Mouse (Mus musculus) stomach, postnatal 0 days (tissue): Measurements from ENCODE around the gene Ttc9. TPM values are rescaled to one million over a fixed set of nuclear protein-coding genes. Genes with fewer than 3 reads are reported as not detected.

ENCODE experiments used
- ATAC-seq: fragments of 200-750 bp; cut with Nextera tagmentation; 2 replicates; pipeline ENCODE4 v1.8.0; 2017; ENCODE audit not compliant: low FRiP score, low TSS enrichment
- DNase-seq: peaks from one replicate; pipeline ENCODE4 v3.0.0-alpha.2; 2016; ENCODE audit warnings: low spot score
- H3K27ac ChIP-seq: fragments of 300-500 bp; sonication (generic); replicated peaks from 2 replicates; pipeline ENCODE4 v1.5.1; 2014; ENCODE audit warnings: mild to moderate bottlenecking, control low read depth
- H3K27me3 ChIP-seq: fragments of 300-500 bp; sonication (generic); 2 replicates; pipeline ENCODE4 v1.6.1; 2014; ENCODE audit warnings: low read length; ENCODE audit not compliant: control insufficient read depth, insufficient read depth
- H3K36me3 ChIP-seq: fragments of 300-500 bp; sonication (generic); 2 replicates; pipeline ENCODE4 v1.6.1; 2014; ENCODE audit warnings: low read length, mixed read lengths; ENCODE audit not compliant: control insufficient read depth, insufficient read depth
- H3K4me1 ChIP-seq: fragments of 300-500 bp; sonication (generic); replicated peaks from 2 replicates; pipeline ENCODE4 v1.6.1; 2014; ENCODE audit warnings: antibody characterized with exemption; ENCODE audit not compliant: control insufficient read depth, insufficient read depth
- H3K4me2 ChIP-seq: fragments of 300-500 bp; sonication (generic); replicated peaks from 2 replicates; pipeline ENCODE4 v1.6.1; 2014; ENCODE audit warnings: low read depth, mild to moderate bottlenecking, control low read depth, moderate library complexity
- H3K4me3 ChIP-seq: fragments of 300-500 bp; sonication (generic); 2 replicates; pipeline ENCODE4 v1.5.1; 2014; ENCODE audit warnings: low read depth, low read length, control low read depth
- H3K9ac ChIP-seq: fragments of 300-500 bp; sonication (generic); 2 replicates; pipeline ENCODE4 v1.6.1; 2014; ENCODE audit warnings: mild to moderate bottlenecking, low read length, control low read depth, mixed read lengths
- H3K9me3 ChIP-seq: fragments of 300-500 bp; sonication (generic); 2 replicates; pipeline ENCODE4 v1.6.1; 2016; ENCODE audit warnings: low read length; ENCODE audit not compliant: control insufficient read depth
- CTCF ChIP-seq: IDR thresholded peaks from 2 replicates; pipeline ENCODE4 v1.5.1; 2016; ENCODE audit warnings: antibody characterized with exemption, low read depth, mild to moderate bottlenecking, moderate library complexity
- EP300 ChIP-seq: optimal IDR thresholded peaks from 2 replicates; pipeline ENCODE3; 2016; ENCODE audit warnings: antibody characterized with exemption
- WGBS: fragments of 180-500 bp; shearing (Covaris S2); extraction: QIAGEN DNeasy Blood & Tissue Kit; methylation state at CpG from one replicate; pipeline ENCODE4 v1.1.7; 2014; 5-methylcytosine and 5-hydroxymethylcytosine counted together
- polyA plus RNA-seq: library from polyadenylated mRNA; unstranded; fragments of >200 nt; fragmentation: Nextera tagmentation; extraction: Ambion mirVana; gene quantifications from 2 replicates; pipeline ENCODE4 v1.2.1, GENCODE M21; 2015

The Ttc9 gene
- polyA plus RNA-seq = 4.4 and 5.5 TPM in 2 replicates

GRCm38 (mm10) chr12:81630915-81631660, at the start of gene Ttc9:
Ttc9 (plus strand) TSS chr12:81631249.
- Histone ChIP-seq H3K36me3 (no peaks in the 10 kb centered on the region), H3K4me1 (0 out of 2 replicates have a peak, but pooled peaks cover 2% of the 10 kb centered on the region), H3K4me3 (peak within 1 kb of the TSS; percentile 61), H3K27me3 (no peaks in the 10 kb centered on the region), H3K9me3 (no peaks in the 10 kb centered on the region), H3K4me2 (peak within 1 kb of the TSS; percentile 89), H3K9ac (peak within 1 kb of the TSS; percentile 63), H3K27ac (peak within 1 kb of the TSS; percentile 63)
- DNase-seq = peak; percentile 82
- under 1% methylated on average over 69 of the region's 82 CpGs for WGBS
- peak; percentile 79 for ATAC-seq
- no peak for TF ChIP-seq EP300
- no peak for TF ChIP-seq CTCF

- Histone ChIP-seq H3K36me3 (no peaks in the 10 kb centered on the region), H3K9ac (peak within 1 kb of the TSS; percentile 81), H3K4me2 (peak within 1 kb of the TSS; percentile 58), H3K9me3 (no peaks in the 10 kb centered on the region), H3K4me1 (peaks cover 4% of the 10 kb centered on the region; the same call in 1 of the 2 replicates), H3K4me3 (peak within 1 kb of the TSS; percentile 82), H3K27ac (peak within 1 kb of the TSS; percentile 56; the same call in 1 of the 2 replicates), H3K27me3 (no peaks in the 10 kb centered on the region)
- ATAC-seq (peak; percentile 99), DNase-seq (peak; percentile 97)
- peak; percentile 10; the same call in 1 of the 2 replicates for TF ChIP-seq CTCF
- TF ChIP-seq EP300 = peak; percentile 55
- WGBS = 2% methylated on average over 36 of the region's 36 CpGs
Observed at GRCm38 (mm10) chr12:81594902-81595671, 36.0 kb upstream of the Ttc9 start, which contains the start of gene Med6. Med6 (minus strand) TSS chr12:81595008.

DNA sequence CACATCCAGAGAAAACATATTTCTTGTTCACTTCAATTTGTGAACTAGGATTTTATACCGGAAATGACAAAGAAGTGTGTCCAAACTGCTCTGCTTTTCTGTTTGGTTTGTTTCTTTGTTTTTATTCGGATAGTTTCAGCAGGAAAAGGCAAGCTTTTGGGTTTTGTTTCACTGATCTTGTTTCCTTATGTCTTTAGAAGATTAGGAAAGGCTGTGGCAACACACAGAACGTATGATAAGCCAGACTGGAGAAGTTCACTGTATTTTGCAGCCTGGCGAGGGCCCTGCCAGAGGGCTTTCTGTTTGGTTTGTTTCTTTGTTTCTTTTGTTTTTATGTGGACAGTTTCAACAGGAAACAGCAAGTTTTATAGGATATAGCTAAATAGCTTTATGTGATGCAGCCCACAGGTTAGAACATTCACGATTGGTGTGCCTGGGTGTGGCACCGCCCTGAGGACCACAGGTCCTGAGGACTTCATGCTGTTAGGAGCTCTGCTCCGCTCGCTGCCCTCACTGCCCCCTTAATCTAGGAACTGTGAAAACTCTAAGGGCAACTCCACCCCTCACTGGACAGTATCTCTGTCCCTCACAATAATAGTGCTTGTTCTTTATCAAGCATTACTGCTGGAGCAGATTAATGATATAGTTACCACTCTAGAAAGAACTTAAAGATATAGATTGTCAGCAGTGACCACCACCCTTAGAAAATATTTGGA, 34.3 kb upstream of the Ttc9 start:
- Histone ChIP-seq H3K27me3 (no peaks in the 10 kb centered on the region), H3K4me1 (peaks cover 4% of the 10 kb centered on the region; the same call in 1 of the 2 replicates), H3K27ac (no peak overlapping the region), H3K36me3 (no peaks in the 10 kb centered on the region), H3K9me3 (no peaks in the 10 kb centered on the region), H3K4me2 (no peak overlapping the region), H3K4me3 (no peak overlapping the region), H3K9ac (no peak overlapping the region)
- WGBS = 69% methylated on average over 8 of the region's 8 CpGs
- TF ChIP-seq EP300 (no peak), CTCF (no peak)
- DNase-seq (no peak), ATAC-seq (no peak)

- 53% methylated on average over 5 of the region's 5 CpGs for WGBS
- no peaks in the 10 kb centered on the region for H3K27me3 ChIP-seq
- TF ChIP-seq CTCF (no peak), EP300 (no peak)
- H3K4me1 ChIP-seq = no peaks in the 10 kb centered on the region
- H3K4me2 ChIP-seq = no peak overlapping the region
- H3K9me3 ChIP-seq = no peaks in the 10 kb centered on the region
- no peak overlapping the region for H3K4me3 ChIP-seq
- H3K36me3 ChIP-seq = no peaks in the 10 kb centered on the region
- DNase-seq (no peak), ATAC-seq (no peak)
- no peak overlapping the region for H3K27ac ChIP-seq
- H3K9ac ChIP-seq = no peak overlapping the region
Observed at GRCm38 (mm10) chr12:81604995-81605784, 25.9 kb upstream of the Ttc9 start.

DNA sequence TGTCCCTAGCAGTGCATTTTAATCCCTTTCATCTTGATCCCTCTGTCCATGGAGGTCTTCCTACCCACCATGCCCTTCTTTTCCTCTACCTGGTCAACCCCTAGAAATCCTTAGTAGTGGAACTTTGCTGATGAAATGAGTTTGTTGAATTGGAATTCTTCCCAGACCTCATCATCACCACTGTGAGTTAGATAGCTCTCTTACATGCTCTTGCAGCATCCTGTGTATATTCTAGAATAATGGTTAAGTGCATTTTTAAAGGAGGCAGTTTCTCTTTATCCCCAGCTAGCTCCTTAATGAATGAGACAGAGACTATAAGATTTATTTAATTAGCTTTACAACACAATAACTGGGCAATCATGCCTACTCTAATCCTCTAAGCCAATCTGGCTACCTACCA, 21.6 kb upstream of the Ttc9 start:
- Histone ChIP-seq H3K27ac (no peak overlapping the region), H3K36me3 (no peaks in the 10 kb centered on the region), H3K4me1 (no peaks in the 10 kb centered on the region), H3K4me3 (no peak overlapping the region), H3K27me3 (no peaks in the 10 kb centered on the region), H3K9me3 (no peaks in the 10 kb centered on the region), H3K4me2 (no peak overlapping the region), H3K9ac (no peak overlapping the region)
- ATAC-seq (no peak), DNase-seq (no peak)
- TF ChIP-seq CTCF = no peak
- TF ChIP-seq EP300 = no peak
